Mouse (Mus musculus): ENCODE results near the gene Dlx4.
A peak's percentile ranks its signal among the peaks of the same experiment; 100 is the strongest.

The Dlx4 gene

DNA sequence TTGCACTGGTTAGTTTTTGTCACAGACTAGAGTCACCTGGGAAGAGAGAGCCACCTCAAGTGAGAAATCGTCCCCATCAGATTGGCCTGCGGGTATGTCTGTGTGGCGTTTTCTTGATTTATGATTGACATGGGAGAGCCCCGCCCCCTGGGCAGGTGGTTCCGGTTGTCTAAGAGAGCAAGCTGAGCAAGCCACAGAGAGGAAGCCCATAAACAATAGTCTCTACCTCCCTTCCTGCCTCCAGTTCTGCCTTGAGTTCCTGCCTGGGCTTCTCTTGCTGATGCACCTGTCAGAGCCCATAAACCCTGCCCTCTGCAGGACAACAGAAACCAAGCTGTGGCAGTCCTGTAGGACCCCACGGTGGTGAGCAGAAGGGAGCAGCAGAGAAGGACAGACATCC is 12.7 kb downstream of the Dlx4 start:
- no peaks in the 10 kb centered on the region for H3K36me3 ChIP-seq (ENCODE audit: insufficient read depth, low read length)
- peaks cover 34% of the 10 kb centered on the region for H3K4me1 ChIP-seq (replicated peaks; ENCODE audit: low read depth, low read length)
- peaks cover 47% of the 10 kb centered on the region for H3K27me3 ChIP-seq (ENCODE audit: insufficient read depth, low read length)
- H3K9me3 ChIP-seq (ENCODE audit: low read length): no peaks in the 10 kb centered on the region
- H3K4me3 ChIP-seq (replicated peaks; ENCODE audit: low read length): no peak overlapping the region
- TF ChIP-seq CTCF (conservative IDR thresholded peaks at IDR 0.05; ENCODE audit: low read length) (no peak), NANOG (IDR thresholded peaks at IDR 0.05; ENCODE audit: borderline replicate concordance, low read length) (no peak), POU5F1 (IDR thresholded peaks at IDR 0.05; ENCODE audit: borderline replicate concordance, low read length) (no peak)

- Histone ChIP-seq H3K9me3 (ENCODE audit: low read length) (no peaks in the 10 kb centered on the region), H3K4me3 (replicated peaks; ENCODE audit: low read length) (no peak overlapping the region), H3K27me3 (ENCODE audit: insufficient read depth, low read length) (peaks cover 40% of the 10 kb centered on the region), H3K36me3 (ENCODE audit: insufficient read depth, low read length) (no peaks in the 10 kb centered on the region), H3K4me1 (replicated peaks; ENCODE audit: low read depth, low read length) (peaks cover 46% of the 10 kb centered on the region)
- TF ChIP-seq CTCF (conservative IDR thresholded peaks at IDR 0.05; ENCODE audit: low read length): no peak
- TF ChIP-seq POU5F1 (IDR thresholded peaks at IDR 0.05; ENCODE audit: borderline replicate concordance, low read length): no peak
- TF ChIP-seq NANOG (IDR thresholded peaks at IDR 0.05; ENCODE audit: borderline replicate concordance, low read length): no peak
These were observed 15.3 kb downstream of the Dlx4 start for GRCm38 (mm10) chr11:95130668-95131252.

GRCm38 (mm10) chr11:95128359-95128758 is 17.7 kb downstream of the Dlx4 start:
- Histone ChIP-seq H3K27me3 (ENCODE audit: insufficient read depth, low read length) (peaks cover 58% of the 10 kb centered on the region), H3K9me3 (ENCODE audit: low read length) (no peaks in the 10 kb centered on the region), H3K4me1 (replicated peaks; ENCODE audit: low read depth, low read length) (peaks cover 54% of the 10 kb centered on the region), H3K36me3 (ENCODE audit: insufficient read depth, low read length) (no peaks in the 10 kb centered on the region), H3K4me3 (replicated peaks; ENCODE audit: low read length) (no peak overlapping the region)
- TF ChIP-seq NANOG (IDR thresholded peaks at IDR 0.05; ENCODE audit: borderline replicate concordance, low read length): no peak

DNA sequence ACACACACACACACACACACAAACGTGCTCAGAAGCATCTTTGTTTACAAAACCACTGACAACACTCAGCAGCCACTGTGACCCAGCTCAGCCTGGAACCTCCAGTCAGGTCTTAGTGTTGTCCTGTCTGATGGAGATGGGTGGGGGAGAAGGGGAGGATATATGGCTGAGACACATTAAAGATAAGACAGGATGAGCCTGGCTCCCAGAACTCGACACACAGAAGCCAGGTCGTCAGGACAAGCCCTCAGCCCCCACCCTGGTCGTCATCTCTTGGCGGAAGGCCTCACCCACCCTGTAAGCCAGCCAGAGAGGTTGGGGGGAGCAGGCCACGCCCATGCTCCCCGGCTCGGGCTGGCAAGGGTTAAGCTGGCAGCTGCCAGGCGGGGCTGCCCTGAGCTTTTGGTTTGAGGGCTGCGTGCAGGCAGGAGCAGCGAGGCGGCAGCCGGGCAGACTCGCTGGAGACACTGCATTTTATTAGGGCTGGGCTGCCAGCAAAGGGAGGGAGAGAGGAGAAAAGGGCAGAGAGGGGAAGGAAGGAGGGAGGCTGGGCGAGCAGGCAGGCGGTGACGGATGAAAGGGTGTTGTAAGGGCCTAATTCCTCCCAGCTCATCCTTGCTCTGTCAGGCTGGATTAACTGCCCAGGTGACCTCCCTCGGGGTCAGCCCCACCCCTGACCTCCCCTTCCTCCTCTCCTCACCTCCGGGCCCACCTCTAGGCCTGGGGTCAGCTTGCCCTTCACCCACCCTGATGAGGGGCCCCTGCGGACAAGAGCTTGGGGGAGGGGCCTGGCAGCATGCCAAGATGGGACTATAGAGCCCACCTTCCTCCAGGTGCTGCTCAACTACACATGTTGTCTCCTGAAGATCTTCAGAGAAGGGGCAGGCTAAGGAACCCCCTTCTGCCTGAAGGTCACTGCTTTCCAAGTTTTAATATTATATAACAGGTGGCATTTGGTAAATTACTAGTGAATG is 19.5 kb downstream of the Dlx4 start:
- Histone ChIP-seq H3K4me1 (replicated peaks; ENCODE audit: low read depth, low read length) (peaks cover 62% of the 10 kb centered on the region), H3K36me3 (ENCODE audit: insufficient read depth, low read length) (no peaks in the 10 kb centered on the region), H3K9me3 (ENCODE audit: low read length) (no peaks in the 10 kb centered on the region), H3K27me3 (ENCODE audit: insufficient read depth, low read length) (peaks cover 76% of the 10 kb centered on the region), H3K4me3 (replicated peaks; ENCODE audit: low read length) (peak overlapping the region; percentile 52)
- no peak for TF ChIP-seq POU5F1 (IDR thresholded peaks at IDR 0.05; ENCODE audit: borderline replicate concordance, low read length)
- TF ChIP-seq NANOG (IDR thresholded peaks at IDR 0.05; ENCODE audit: borderline replicate concordance, low read length): no peak
- no peak for TF ChIP-seq CTCF (conservative IDR thresholded peaks at IDR 0.05; ENCODE audit: low read length)

DNA sequence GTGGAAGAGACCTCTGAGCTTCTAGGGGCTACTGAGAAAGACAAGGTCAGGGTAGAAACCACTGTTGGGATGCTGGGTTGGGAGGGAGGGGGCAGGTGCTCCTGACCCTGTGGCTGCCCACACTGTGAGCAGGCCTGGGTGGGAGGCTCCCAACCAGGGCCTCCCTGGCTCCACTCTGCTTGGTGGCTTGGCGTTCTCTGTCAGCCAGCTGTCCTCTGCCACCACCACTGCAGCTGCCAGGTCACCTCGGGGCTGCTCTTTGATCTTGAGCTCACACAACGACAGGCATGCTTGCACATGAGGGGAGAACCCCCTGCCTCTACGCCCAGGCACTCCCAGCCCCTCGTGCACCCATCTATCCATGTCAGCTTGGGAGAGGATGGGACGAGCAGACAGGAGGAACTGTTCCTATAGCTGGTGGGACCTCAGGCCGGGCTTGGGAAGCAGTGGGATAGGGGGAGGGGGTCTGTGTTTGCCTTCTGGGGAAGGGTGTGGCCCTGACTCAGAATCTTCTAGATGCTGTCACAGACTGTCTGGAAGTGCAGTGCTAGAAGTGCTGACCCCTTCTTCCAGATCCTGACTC is 20.6 kb downstream of the Dlx4 start:
- TF ChIP-seq NANOG (IDR thresholded peaks at IDR 0.05; ENCODE audit: borderline replicate concordance, low read length): no peak
- no peak for TF ChIP-seq POU5F1 (IDR thresholded peaks at IDR 0.05; ENCODE audit: borderline replicate concordance, low read length)
- no peak for TF ChIP-seq CTCF (conservative IDR thresholded peaks at IDR 0.05; ENCODE audit: low read length)
- no peaks in the 10 kb centered on the region for H3K9me3 ChIP-seq (ENCODE audit: low read length)
- H3K27me3 ChIP-seq (ENCODE audit: insufficient read depth, low read length): peaks cover 87% of the 10 kb centered on the region
- H3K36me3 ChIP-seq (ENCODE audit: insufficient read depth, low read length): no peaks in the 10 kb centered on the region
- peaks cover 66% of the 10 kb centered on the region for H3K4me1 ChIP-seq (replicated peaks; ENCODE audit: low read depth, low read length)
- no peak overlapping the region for H3K4me3 ChIP-seq (replicated peaks; ENCODE audit: low read length)

- no peaks in the 10 kb centered on the region for H3K9me3 ChIP-seq (ENCODE audit: low read length)
- no peaks in the 10 kb centered on the region for H3K36me3 ChIP-seq (ENCODE audit: insufficient read depth, low read length)
- H3K27me3 ChIP-seq (ENCODE audit: insufficient read depth, low read length): peaks cover 93% of the 10 kb centered on the region
- no peak overlapping the region for H3K4me3 ChIP-seq (replicated peaks; ENCODE audit: low read length)
- TF ChIP-seq POU5F1 (IDR thresholded peaks at IDR 0.05; ENCODE audit: borderline replicate concordance, low read length): no peak
- TF ChIP-seq NANOG (IDR thresholded peaks at IDR 0.05; ENCODE audit: borderline replicate concordance, low read length): no peak
- peaks cover 67% of the 10 kb centered on the region for H3K4me1 ChIP-seq (replicated peaks; ENCODE audit: low read depth, low read length)
These were observed 24.0 kb downstream of the Dlx4 start for GRCm38 (mm10) chr11:95122100-95122489.

- H3K9me3 ChIP-seq (ENCODE audit: low read length): no peaks in the 10 kb centered on the region
- H3K36me3 ChIP-seq (ENCODE audit: insufficient read depth, low read length): no peaks in the 10 kb centered on the region
- peaks cover 60% of the 10 kb centered on the region for H3K4me1 ChIP-seq (replicated peaks; ENCODE audit: low read depth, low read length)
- no peak for TF ChIP-seq NANOG (IDR thresholded peaks at IDR 0.05; ENCODE audit: borderline replicate concordance, low read length)
- no peak for TF ChIP-seq CTCF (conservative IDR thresholded peaks at IDR 0.05; ENCODE audit: low read length)
- no peak for TF ChIP-seq POU5F1 (IDR thresholded peaks at IDR 0.05; ENCODE audit: borderline replicate concordance, low read length)
- H3K4me3 ChIP-seq (replicated peaks; ENCODE audit: low read length): peak overlapping the region; percentile 74; the same call in 1 of the 2 replicates
- peaks cover 89% of the 10 kb centered on the region for H3K27me3 ChIP-seq (ENCODE audit: insufficient read depth, low read length)
These were observed 24.6 kb downstream of the Dlx4 start for GRCm38 (mm10) chr11:95121161-95122099.

GRCm38 (mm10) chr11:95120633-95121020 is 25.4 kb downstream of the Dlx4 start:
- no peak for TF ChIP-seq CTCF (conservative IDR thresholded peaks at IDR 0.05; ENCODE audit: low read length)
- TF ChIP-seq POU5F1 (IDR thresholded peaks at IDR 0.05; ENCODE audit: borderline replicate concordance, low read length): no peak
- TF ChIP-seq NANOG (IDR thresholded peaks at IDR 0.05; ENCODE audit: borderline replicate concordance, low read length): no peak

More at GRCm38 (mm10) chr11:95120633-95121020, 25.4 kb downstream of the Dlx4 start:
- H3K36me3 ChIP-seq (ENCODE audit: insufficient read depth, low read length): no peaks in the 10 kb centered on the region
- H3K4me1 ChIP-seq (replicated peaks; ENCODE audit: low read depth, low read length): peaks cover 53% of the 10 kb centered on the region
- no peaks in the 10 kb centered on the region for H3K9me3 ChIP-seq (ENCODE audit: low read length)
- H3K27me3 ChIP-seq (ENCODE audit: insufficient read depth, low read length): peaks cover 85% of the 10 kb centered on the region
- peak overlapping the region; percentile 74 for H3K4me3 ChIP-seq (replicated peaks; ENCODE audit: low read length)
